Mouse (Mus musculus) heart, adult 8-10 months (tissue): ENCODE data around the gene Fcrl5. TPM values are rescaled to one million over a fixed set of nuclear protein-coding genes. Genes with fewer than 3 reads are reported as not detected.

Source experiments
- DNase-seq: peaks from one replicate; pipeline ENCODE4 v3.0.0; 2022; ENCODE audit warnings: low spot score
- total RNA-seq, 4 experiments: library from RNA; stranded (reverse); gene quantifications; 2 replicates each; pipeline ENCODE4 v1.2.4; 2022

The Fcrl5 gene
- total RNA-seq, 4 experiments from 2014 or later = 0.16 TPM; not detected in 3

DNA sequence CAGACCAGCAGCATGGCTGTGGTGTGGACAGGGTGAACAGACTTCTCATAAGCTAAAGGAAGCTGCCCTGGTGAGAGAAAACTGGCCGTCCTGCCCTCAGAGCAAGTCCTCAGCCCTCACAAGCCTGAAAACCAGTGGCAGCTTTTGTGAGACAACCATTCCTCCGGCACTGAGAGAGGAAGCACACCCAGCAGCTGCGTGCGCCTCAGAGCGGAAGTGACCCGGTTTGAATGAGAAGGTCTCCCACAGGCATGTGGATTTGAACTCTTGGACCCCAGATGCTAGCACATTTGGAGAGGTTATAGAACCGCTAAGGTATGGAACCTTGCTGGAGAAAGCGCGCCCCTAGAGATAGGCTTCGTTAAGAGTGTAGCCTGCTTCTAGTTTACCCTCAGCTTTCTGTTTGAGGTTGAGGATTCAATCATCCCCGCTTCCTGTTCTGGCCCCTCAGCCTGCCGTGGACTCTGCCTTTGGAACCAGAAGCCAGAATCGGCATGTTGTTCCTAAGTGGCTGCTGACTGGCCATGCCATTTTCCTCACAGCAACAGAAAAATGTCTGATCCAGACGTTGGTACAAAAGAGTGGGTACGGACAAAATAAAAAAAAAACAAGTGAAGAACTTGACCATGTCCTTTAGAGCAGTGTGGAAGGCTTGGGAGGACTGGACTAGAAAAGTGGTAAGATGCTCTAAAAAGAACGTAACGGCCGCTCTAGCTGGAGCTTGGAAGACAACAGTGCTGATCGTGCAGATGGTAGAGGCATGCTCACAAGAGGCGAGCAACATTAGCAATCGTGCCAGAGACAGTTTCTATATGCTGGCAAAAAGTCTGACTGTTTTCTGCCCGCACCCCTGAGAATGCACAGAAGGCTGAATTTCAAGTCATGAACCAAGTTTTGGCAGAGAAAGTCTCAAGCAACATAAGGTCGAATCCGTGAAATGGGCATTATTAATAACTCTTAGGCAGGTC lies 64.8 kb downstream of the Fcrl5 start:
- DNase-seq = no peak

DNA sequence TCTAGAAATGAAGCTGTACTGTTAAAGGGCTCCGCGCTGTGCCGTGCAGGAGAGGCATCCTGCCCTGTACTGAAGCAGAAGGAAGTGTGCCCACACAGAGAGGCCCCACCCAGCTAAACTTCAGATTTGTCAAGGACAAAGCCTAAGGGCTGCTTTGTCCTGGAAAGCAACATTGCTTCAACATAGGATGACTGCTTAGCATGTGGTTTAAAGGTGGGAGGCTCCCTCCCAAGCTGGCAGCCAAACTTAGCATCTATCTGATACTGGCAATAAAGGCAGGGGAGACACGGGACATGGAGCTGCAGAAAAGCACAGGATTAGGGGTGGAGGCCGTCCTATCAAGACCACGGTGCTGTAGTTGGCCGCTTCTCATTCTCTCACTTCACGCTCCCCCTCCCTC lies 65.6 kb downstream of the Fcrl5 start:
- DNase-seq = no peak

DNA sequence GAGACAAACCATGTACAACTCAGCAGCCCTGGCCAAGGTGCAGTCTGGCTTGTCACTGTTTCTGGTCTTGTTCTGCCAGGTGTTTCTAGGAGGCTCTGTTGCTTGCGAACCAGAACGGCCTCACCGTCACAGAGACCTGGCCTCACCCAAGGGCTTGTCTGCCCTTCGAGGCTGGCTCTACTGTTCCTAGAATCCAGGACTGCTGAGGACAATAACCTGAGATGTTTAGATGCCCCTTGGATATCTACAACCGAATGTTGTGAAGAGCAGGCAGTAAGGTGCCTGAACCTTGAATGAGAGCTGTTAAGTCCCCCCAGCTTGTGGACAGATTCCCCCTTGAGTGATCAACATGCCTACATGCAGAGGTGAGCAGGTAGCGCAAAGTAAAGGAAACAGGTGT lies 67.2 kb downstream of the Fcrl5 start:
- DNase-seq = no peak

DNA sequence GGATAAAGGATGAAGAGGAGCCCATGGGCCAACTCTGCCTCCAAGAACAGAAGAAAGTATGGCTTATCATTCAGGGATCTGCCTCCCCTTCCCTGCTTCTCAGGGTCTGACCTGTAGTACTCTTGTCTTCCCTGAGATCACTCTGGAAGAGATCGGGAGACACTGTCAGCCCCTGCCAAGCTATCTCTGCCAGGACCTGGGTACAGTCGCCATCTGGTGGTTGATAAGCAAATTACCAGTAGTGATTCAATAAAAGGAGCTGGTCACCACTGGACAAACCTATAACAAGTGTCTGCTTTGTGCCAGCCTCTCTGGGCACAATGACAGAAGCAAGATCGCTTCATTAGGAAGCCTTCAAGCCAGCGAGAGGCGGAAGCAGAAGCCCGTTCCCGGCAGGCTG lies 68.8 kb downstream of the Fcrl5 start:
- DNase-seq = no peak

DNA sequence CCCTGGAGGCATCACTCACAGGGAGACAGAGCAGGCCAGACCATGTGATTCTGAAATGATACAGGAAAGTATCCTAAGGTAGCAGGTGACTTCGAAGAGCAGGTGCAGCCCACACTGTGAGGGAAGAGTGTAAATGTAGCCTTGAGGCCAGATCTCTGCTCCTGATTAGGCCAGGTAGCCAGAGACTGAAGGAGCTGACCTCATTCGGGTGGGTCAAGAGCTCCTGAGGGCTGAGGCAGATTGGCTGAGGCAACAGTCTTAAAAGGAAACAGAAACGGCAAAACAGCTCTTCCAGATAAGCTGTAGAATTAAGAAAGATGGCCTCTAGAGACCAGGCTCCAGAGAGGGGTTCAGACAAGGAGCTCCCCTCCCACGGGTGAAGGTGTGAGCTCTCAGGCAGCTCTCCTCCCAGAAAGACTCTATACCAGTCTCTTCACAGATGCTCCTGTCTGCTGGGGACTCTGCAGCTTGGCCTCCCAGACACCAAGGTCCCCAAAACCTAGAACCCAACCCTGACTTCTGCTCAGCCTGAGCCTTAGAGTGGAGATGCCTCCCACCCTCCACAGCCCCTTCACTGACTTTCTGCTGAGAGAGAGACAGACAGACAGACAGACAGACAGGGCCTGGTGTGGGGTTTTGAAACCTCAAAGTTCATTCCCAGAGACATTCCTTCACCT lies 69.3 kb downstream of the Fcrl5 start:
- DNase-seq = no peak

DNA sequence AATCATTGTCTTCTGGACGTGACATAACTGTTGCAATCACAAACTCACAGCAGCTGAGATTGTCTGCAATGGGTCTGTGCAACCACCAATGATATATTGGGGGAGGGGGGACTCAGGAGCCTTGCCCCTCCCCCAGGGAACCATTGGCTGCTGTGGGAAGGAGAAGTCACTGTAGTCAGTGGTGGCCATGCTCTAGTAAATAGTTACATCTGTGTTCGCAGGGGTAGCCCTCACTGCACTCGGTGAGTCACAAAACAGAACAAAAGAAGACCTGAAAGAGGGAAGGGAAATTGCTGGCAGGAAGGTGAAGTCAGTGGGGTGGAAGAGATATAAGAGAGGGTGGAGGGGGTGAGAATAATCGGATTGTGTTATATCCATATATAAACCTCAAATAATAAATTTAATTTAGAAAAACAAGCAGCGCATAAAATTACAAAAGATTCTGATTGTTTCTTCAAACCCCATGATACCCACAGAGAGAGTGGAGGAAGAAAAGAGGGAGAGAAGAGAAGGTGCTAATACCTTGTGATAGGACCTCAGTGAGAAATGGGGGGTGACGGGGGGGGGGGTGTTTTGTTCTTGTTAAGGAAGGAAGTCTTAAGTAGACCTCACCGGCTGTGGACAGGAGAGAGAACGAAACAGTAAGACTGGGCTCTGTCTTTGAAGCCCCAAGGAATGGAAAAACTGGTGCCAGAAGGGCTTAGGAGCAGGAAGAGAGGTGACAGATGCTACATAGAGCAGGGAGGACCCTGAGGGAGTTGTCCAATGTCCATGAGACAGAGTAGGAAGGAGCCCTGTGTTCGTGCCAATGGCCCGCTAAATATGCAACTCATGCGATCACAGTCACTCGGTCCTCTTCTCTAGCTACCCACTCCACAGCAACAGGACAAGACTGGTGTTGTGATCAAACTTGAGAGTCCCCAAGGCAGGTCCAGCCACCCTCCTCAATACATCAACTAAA lies 71.2 kb downstream of the Fcrl5 start:
- DNase-seq = no peak

DNA sequence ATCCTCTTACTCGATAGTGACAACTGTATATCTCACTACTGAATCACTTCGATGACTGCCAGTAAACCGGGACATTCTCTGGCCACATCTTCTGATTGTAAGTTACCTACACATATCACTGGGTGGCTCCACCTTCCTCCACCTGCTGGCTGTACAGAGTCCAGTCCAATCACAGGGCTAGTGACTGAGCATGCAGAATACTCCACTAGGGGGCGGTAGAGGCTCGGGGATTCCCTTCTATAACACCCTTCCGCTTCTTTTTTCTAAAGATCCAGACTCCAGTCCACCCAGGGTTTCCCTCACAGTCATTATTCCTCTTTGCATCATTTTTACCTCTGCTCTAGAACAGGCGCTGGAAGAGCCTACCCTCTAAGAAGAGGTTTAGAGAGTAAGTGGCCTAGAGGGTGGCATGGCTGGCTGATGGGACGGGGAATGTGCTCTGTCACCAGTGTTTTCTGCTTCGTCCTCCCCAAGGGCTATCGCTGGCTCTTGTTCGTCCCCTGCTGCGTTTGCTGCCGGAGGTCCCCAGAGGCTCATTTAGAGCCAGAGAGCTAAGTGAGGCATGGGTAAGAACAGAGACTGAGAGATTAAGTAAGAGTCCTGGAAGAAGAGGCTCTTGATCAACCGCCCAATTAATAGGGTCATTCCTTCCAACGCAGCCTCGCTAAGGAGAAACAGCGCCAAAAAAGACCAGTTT lies 72.8 kb downstream of the Fcrl5 start:
- DNase-seq = peak; percentile 89

DNA sequence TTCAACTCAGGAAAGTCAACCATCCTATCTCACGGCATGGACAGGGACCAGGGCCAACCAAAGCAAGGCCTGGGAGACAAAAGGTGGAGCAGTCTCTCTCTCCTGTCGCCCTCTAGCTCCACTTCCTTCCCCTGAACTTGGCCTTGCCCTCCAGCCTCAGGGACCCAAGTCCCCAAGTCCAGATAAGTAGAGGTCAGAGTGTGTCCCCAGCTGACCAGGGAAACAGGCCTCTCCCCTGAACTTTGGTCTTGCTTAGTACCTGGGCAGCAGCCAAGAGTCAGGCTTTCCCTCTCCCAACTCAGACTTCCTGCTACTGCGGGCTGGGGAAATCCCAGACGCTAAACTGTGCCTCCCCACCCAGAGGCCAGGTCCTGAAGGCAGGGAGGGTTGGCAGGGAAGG lies 73.5 kb downstream of the Fcrl5 start:
- peak; percentile 77 for DNase-seq

DNA sequence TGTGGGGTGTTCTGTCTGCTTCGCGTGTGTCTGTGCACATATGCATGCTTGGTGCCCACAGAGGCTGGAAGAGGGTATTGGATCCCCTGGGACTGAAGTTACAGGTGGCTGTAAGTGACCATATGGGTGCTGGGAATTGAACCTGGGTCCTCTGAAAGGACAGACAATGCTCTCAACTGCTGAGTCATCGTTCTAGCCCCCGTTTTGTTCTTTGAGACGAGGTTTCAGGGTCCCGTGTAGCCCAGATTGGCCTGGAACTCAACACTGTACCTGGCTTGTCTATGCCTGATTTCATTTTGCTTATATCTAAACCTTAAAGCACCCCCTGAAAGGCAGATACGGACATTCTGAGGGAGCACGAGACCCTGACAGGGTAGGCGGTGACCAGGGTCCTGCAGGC lies 75.3 kb downstream of the Fcrl5 start:
- no peak for DNase-seq

DNA sequence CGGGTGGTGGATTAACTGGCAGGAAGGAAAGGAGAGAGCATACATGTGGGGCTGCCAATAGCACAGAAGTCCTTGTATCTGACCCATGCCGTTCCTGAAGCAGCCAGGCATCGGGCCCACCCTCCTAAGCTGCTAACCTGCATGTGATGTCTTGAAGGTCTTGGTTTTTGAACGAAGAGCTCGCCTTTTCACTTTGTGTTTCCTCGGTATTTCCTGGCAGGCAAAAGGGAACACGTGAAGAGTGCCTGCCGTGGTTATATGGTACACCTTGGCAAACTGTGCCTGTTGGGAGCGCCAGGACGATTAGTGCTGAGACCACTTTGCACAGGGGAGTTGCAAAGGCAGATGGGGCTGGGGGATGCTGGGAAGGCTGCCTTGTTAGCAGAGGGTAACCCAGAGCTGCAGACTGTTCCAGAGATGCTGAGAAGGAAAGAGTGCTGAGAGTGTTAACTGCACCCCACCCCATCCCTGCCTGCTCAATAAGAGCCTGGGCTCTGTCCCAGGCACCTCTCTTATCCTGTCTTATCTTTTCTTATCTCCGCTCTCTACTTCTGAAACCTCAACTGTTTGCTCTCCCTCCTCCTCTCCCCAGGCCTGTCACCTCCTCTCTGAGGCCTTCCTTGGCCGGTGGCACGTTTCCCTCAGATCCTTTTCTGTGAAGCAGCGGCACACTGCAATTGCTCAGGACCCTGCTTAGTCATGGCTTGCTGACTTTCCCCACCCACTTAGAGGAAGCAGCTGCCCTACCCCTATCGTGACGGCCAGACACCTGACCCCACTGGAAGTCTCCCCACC lies 76.6 kb downstream of the Fcrl5 start:
- no peak for DNase-seq

DNA sequence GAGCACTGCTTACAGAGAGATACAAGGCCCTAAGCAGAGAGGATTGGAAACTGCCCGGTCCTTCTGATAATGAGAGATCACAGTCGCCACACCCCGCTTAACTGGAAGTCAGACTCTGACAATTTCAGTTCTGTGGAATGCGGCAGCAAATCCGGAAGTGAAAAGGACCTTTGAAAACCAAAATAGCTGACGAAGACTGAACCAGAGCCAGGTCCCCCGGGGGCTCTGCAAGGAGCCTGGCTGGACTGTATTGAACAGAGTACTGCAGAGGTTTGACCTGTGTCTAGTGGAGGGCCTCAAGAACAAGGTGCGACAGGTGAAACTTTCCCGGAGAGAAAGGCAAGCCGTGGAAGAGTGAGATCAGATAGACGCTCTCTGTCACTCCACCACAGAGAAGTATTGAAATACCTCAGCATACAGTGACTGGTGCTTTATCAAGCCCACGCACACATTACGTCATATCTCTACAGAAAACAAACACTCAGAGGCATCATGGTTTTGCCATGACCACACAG lies 80.1 kb downstream of the Fcrl5 start:
- DNase-seq = peak; percentile 60

DNA sequence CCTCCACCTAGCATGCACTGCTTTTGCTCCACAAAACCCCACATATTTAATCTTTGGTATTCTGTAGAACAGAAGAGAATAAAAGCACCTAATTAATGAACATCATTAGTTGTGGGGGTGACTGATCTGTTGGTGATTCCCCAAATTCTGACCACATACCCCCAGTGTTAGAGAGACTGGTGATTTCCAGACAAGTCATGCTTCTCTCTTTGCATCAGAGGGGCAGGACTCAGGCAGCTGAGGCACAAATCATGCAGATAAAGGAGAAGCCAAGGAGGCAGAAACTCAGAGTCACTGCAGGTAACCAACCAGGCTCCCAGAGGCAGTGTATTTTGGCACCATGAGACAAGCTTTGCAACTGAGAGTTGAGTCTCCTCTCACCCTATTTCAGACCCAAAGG lies 82.9 kb downstream of the Fcrl5 start:
- no peak for DNase-seq

DNA sequence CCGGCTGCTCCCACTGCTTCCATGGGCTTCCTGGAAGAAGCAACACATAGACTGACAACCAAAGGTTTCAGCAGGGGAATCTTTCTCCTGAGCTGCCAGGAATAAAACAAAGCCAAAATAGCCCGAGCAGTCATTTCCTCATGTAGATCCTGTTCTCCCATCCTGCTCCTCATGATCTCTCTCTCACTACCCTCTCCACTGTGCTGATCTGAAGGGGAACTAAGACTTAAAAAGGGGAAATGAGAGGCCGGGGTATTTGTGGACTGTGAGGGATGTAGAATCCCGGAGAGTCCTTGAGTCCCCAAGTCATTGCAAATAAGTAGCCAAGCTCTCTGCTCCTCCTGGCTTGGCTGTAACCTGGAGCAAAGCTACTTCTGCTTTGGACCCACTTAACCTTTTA lies 85.6 kb downstream of the Fcrl5 start:
- peak; percentile 35 for DNase-seq

DNA sequence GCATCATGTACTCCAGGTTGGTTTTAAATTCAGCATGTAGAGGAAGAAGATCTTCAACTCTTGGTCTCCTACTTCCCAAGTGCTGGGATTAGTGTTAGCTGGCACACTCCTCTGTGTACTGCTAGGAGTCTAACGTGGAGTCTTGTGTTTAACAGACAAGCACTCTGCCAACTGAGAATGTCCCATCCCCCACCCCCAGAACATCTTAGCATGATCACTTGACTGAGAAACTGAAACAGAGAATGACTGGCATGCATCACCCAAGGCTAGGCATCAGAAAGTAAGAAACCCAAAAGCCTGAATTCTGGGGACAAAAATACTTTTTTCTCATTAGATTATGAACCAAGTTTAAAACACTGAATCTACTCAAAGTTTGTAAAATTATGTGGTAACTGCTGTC lies 86.3 kb downstream of the Fcrl5 start:
- no peak for DNase-seq

DNA sequence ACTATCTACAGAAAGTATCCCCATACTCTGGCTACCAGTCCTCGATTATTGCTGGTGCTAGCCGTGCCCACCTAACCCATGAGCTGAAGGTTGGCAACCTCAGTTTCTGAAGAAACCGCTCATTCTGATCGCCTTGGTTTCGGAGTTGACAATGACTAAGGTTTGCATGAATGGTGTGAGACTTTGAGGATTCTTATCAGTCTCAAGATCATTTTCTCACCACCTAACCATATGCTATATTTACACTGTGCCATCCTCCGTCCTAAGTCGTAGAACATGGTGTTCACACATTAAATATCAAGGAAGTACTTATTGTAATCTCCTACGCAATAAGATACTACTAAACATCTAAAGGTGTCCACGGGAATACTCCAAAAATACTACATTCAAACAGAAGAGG lies 88.1 kb downstream of the Fcrl5 start:
- no peak for DNase-seq

DNA sequence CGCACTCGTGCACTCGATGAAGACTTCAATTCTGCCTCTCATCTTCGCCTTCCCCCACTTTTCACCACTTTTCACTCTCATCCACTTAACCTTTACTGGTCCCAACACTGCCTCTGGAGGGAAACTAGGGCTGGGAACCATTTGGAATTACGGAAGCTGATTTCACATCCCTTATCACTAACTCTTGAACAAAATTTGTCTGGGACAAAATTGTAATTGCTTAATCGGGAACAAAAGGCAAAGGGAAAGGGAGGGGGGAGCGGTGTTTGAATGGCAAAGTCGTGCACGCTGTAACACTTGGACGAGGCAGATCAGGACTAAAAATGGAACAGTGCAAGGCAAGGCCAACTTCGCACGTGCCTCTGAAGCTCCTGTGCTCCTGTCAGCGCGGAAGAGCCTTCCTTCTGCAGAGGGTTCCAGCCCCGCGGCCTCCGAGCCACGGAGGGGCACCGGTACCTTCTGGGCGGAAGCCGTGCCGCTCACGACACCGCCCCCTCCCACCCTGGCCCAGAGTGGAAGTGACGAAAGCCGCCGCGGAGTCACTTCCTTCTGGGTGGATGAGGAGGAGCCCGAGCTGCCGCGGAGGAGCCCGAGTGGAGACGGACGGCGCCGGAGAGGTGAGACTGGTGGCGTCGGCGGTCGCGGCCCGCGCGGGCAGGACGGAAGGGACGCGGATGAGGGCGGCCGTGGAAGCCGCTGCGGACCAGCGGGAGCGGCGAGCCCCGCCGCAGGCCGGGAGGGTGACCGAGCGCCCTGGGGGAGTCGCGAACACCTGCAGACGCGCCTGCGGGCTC lies 89.7 kb downstream of the Fcrl5 start, which contains the start of gene Etv3:
TSS of gene Etv3 (plus strand) at position 365 of the 794 bp plus-strand sequence.
- peak; percentile 88 for DNase-seq

DNA sequence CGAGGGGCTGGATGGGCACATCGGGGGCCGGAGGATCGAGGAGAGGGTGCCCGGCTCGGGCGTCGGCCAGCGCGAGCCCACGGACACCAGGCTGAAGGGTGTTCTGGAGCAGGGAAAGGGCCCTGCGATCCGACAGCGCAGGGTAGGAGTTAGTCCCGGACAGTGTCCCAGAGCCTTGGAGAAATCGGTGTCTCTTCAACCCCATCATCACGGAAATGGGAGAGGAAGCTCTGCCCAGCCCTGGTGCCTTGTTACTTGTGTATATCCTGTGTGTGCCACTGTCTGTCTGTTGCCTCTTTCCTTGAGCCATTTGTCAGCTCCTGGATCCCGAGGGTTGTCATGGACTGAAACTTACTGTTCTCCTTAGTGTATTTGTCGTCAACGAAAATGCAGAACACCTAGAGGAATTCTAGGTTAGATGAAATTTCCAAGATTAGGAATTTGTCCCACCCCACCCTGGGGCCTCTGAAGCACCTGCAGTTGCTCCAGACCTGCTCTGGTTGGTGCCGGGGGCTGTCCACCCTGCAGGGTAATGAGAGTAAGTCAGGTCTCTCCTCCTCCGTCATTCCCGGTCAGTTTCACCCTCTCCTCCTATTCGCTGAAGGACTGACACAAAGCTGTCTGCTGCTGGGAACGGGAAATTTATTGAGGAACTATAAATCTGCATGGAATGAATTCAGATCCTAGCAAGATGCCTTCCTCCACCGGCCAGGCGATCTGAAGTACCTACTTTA lies 90.4 kb downstream of the Fcrl5 start:
- DNase-seq = no peak

DNA sequence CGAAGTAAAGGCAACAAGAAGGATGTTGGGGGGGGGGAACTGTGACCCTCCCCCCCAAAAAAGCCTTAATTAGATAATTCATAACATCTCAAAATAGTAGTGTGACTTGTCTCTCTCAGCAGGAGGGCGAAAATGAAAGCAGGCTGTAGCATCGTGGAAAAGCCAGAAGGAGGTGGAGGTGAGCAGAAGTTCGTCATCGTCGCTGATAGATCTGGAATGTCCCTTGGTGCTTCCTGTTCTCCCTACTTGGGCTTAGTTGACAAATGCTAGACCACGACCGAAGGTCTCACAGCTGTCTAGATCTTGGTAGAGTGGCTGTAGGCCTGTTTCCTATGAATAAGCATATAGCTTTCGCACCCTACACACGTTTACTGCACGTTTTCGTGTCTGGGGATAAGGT lies 91.6 kb downstream of the Fcrl5 start:
- no peak for DNase-seq

DNA sequence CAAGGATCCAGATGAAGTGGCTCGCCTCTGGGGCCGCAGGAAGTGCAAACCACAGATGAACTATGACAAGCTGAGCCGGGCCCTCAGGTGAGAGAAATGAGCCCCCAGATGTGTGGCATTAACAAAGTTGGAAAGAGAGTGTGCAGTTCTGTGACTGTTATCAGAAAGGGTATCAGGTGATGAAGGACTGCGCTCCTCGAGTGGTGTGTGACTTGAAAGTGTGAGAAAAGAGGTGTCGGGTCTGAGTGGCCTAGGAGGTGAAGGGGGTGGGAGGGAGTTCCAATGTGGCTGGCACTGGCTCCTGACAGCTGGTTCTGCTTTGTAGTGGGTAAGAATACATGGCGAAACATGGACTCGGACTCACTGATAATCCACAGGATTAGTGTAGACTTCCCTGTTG lies 92.4 kb downstream of the Fcrl5 start:
- DNase-seq = no peak
